Mouse (Mus musculus): ENCODE data around the gene Nfatc3. TPM values are rescaled to one million over a fixed set of nuclear protein-coding genes. Genes with fewer than 3 reads are reported as not detected.

Nfatc3 gene
- 7.9 and 8.0 TPM in 2 replicates for polyA plus RNA-seq (2012; rRNA removed)

DNA sequence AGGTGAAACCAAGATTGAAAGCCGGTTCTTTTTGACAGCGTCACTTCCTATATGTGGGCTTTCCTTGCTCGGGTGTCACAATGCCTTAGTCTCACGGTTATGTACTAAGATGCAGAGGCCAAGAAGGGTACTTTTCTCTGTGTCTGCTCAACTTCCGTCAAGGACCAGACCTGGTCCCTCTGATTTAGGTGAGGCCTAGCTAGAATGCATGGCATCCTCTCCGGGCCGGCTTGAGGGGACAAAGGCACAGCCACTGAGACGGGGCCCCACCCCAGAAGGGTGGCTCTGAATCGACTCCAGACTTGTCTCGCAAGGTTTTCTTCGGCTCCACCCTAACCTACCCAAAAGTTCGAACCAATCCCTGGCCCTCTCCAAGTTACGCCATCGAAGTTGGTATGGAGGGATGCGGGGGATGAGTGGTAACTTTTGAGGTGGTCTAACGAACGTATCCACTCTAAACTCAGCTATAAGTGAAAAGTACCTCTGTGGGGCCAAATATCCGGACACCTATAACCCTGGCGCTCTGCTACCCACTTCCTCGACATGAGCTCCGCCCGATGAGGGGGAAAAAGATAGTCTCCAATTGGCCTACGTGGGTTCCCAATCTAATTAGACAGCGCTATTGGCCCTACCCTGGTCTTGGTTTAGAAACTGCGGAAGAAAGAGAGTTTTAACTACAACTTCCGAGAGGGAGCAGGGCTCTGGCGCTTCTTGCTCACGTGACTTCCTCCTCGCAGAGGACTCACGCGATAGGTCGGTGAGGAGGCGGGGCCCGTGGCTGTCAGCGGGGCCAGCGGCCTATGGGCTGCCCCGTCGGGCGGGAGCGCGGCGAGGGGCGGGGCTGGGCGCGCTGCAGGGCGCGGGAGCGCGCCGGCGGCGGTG is at the start of gene Nfatc3:
TSS of gene Nfatc3 (plus strand) at position 110 of the 882 bp plus-strand sequence.

GRCm38 (mm10) chr8:106011643-106011986 is 47.0 kb upstream of the Nfatc3 start, which contains the start of gene Ddx28:
Ddx28 (minus strand) TSS chr8:106011882.

GRCm38 (mm10) chr8:106136156-106137130 is 77.8 kb downstream of the Nfatc3 start, which contains the start of gene Esrp2:
Esrp2 (minus strand) TSS chr8:106136974.

DNA sequence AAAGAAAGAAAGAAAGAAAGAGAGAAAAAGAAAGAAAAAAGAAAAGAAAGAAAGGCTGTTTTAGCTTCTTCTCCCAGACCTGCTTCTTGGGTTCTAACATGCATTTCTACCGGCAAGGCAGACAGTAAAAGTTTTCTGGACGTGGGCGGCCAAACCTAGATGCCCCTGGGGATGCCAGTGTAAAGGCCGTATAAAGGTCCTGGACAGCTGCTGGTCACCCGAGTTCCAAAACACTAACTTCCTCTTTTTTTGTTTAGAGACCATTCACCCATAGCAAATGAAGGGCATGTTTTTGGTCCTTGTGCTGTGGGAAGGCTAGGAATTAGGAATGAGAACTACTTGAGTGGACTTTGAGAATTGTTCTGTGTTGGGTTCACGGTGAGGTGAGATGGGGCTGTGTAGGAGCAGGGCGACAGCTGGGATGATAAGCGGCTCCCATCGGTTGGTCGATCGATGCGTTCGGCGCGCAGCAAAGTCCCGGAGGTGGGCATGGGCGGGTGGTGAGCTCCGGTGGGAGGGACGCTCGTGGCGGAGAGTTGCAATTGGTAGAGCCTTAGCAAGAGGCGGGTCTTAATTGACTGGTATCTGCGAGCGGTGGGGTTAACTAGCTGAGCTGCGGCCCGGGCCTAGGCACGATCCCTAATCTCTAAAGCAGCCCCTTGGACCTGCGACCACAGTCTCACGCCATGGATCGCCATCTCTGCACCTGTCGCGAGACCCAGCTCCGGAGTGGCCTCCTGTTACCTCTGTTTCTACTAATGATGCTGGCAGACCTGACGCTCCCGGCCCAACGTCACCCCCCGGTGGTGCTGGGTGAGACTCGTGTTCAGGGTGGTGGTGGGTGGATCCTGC is 91.4 kb downstream of the Nfatc3 start, which contains the start of gene Pla2g15:
TSS of gene Pla2g15 (plus strand) at position 599 of the 852 bp plus-strand sequence.

GRCm38 (mm10) chr8:106168356-106169016 is 109.8 kb downstream of the Nfatc3 start, which contains the start of gene Slc7a6:
Slc7a6 (plus strand) TSS chr8:106168857.

Other genes starting within 250 kb of the Nfatc3 start
- 35.8 and 39.9 TPM in 2 replicates for gene Ranbp10, start 231.5 kb upstream of the Nfatc3 start, polyA plus RNA-seq (2012; rRNA removed)
- gene Tsnaxip1, start 231.1 kb upstream of the Nfatc3 start, polyA plus RNA-seq (2012; rRNA removed): 0.05 and 0.08 TPM in 2 replicates
- 13.7 and 15.3 TPM in 2 replicates for gene Cenpt, start 205.6 kb upstream of the Nfatc3 start, polyA plus RNA-seq (2012; rRNA removed)
- gene Thap11, start 203.7 kb upstream of the Nfatc3 start, polyA plus RNA-seq (2012; rRNA removed): 20.3 TPM in 2 replicates
- gene Nutf2, start 198.3 kb upstream of the Nfatc3 start, polyA plus RNA-seq (2012; rRNA removed): 59.4 and 65.4 TPM in 2 replicates
- 13.5 and 15.0 TPM in 2 replicates for gene Edc4, start 178.0 kb upstream of the Nfatc3 start, polyA plus RNA-seq (2012; rRNA removed)
- gene Nrn1l, start 165.3 kb upstream of the Nfatc3 start, polyA plus RNA-seq (2012; rRNA removed): 0.24 and 0.31 TPM in 2 replicates
- 12.6 and 14.4 TPM in 2 replicates for gene Pskh1, start 158.4 kb upstream of the Nfatc3 start, polyA plus RNA-seq (2012; rRNA removed)
- 0.66 and 1.1 TPM in 2 replicates for gene Ctrl, start 125.0 kb upstream of the Nfatc3 start, polyA plus RNA-seq (2012; rRNA removed)
- gene Psmb10, start 120.4 kb upstream of the Nfatc3 start, polyA plus RNA-seq (2012; rRNA removed): 49.3 and 54.3 TPM in 2 replicates
- gene Lcat, start 115.5 kb upstream of the Nfatc3 start, polyA plus RNA-seq (2012; rRNA removed): 212 and 219 TPM in 2 replicates
- 9.7 and 12.2 TPM in 2 replicates for gene Slc12a4, start 92.7 kb upstream of the Nfatc3 start, polyA plus RNA-seq (2012; rRNA removed)
- gene Dpep3, start 79.4 kb upstream of the Nfatc3 start, polyA plus RNA-seq (2012; rRNA removed): not detected in 2 replicates
- gene Dus2, start 67.5 kb upstream of the Nfatc3 start, polyA plus RNA-seq (2012; rRNA removed): 6.8 and 7.1 TPM in 2 replicates
- not detected in 2 replicates for gene Dpep2nb, start 52.9 kb upstream of the Nfatc3 start, polyA plus RNA-seq (2012; rRNA removed)
- 7.3 and 7.7 TPM in 2 replicates for gene Ddx28, start 47.0 kb upstream of the Nfatc3 start, polyA plus RNA-seq (2012; rRNA removed)
- gene Esrp2, start 78.1 kb downstream of the Nfatc3 start, polyA plus RNA-seq (2012; rRNA removed): 28.1 and 31.0 TPM in 2 replicates
- 4.6 TPM in 2 replicates for gene Pla2g15, start 91.6 kb downstream of the Nfatc3 start, polyA plus RNA-seq (2012; rRNA removed)
- gene Slc7a6, start 110.0 kb downstream of the Nfatc3 start, polyA plus RNA-seq (2012; rRNA removed): 2.2 and 2.3 TPM in 2 replicates
- 13.2 and 14.3 TPM in 2 replicates for gene Slc7a6os, start 152.1 kb downstream of the Nfatc3 start, polyA plus RNA-seq (2012; rRNA removed)
- 7.6 and 8.9 TPM in 2 replicates for gene Prmt7, start 152.1 kb downstream of the Nfatc3 start, polyA plus RNA-seq (2012; rRNA removed)

Data from liver, embryonic 18 days (tissue).